Mouse (Mus musculus) heart, postnatal 36 days (tissue): ENCODE measurements around the gene Ltv1. TPM values are rescaled to one million over a fixed set of nuclear protein-coding genes. Genes with fewer than 3 reads are reported as not detected.

ENCODE experiments used
- DNase-seq, 2 experiments: peaks; one replicate each; pipeline ENCODE4 v3.0.0; 2021 to 2022
- intact Hi-C: fragments of 180-260 bp; cut with DNase I; formaldehyde crosslinking; loops from one replicate; pipeline ENCODE4 v1.15.1; 2025
- total RNA-seq, 2 experiments: library from RNA; stranded (reverse); gene quantifications; 2 replicates each; pipeline ENCODE4 v1.2.3; 2021

The Ltv1 gene
- 10 to 100 TPM; 19.3 to 26.7 TPM for total RNA-seq

- intact Hi-C loops: loop anchor here (5.0 kb wide), 2 partner anchors 186 to 779 kb away; partner anchors contain the start of gene Sf3b5
- DNase-seq: peak; percentile 95
These were observed at the start of gene Ltv1 for GRCm38 (mm10) chr10:13192731-13193351. Gene Ltv1, minus strand, starts transcription at chr10:13193168.

GRCm38 (mm10) chr10:13240431-13240830, 47.5 kb upstream of the Ltv1 start:
- intact Hi-C loops: no loop called here
- no peak for DNase-seq

- DNase-seq: no peak
- intact Hi-C loops: no loop called here
These were observed 45.2 kb upstream of the Ltv1 start for GRCm38 (mm10) chr10:13238188-13238587.

GRCm38 (mm10) chr10:13236866-13237265, 43.9 kb upstream of the Ltv1 start:
- DNase-seq: no peak
- intact Hi-C loops: no loop called here

- DNase-seq: no peak
- intact Hi-C loops: no loop called here
These were observed 41.5 kb upstream of the Ltv1 start for GRCm38 (mm10) chr10:13234503-13234902.

- no peak for DNase-seq
- intact Hi-C loops: no loop called here
These were observed 41.0 kb upstream of the Ltv1 start for GRCm38 (mm10) chr10:13233941-13234340.

GRCm38 (mm10) chr10:13233143-13233622, 40.2 kb upstream of the Ltv1 start:
- intact Hi-C loops: no loop called here
- DNase-seq: no peak

- no peak for DNase-seq
- intact Hi-C loops: no loop called here
These were observed 39.6 kb upstream of the Ltv1 start for GRCm38 (mm10) chr10:13232443-13233142.

GRCm38 (mm10) chr10:13230716-13231115, 37.7 kb upstream of the Ltv1 start:
- intact Hi-C loops: no loop called here
- no peak for DNase-seq

- DNase-seq: no peak
- intact Hi-C loops: no loop called here
These were observed 32.6 kb upstream of the Ltv1 start for GRCm38 (mm10) chr10:13225377-13226063.

GRCm38 (mm10) chr10:13222135-13222534, 29.2 kb upstream of the Ltv1 start:
- no peak for DNase-seq
- intact Hi-C loops: no loop called here

GRCm38 (mm10) chr10:13220061-13220460, 27.1 kb upstream of the Ltv1 start:
- DNase-seq: no peak
- intact Hi-C loops: no loop called here

GRCm38 (mm10) chr10:13213956-13214355, 21.0 kb upstream of the Ltv1 start:
- intact Hi-C loops: no loop called here
- DNase-seq: no peak

- intact Hi-C loops: no loop called here
- no peak for DNase-seq
These were observed 19.9 kb upstream of the Ltv1 start for GRCm38 (mm10) chr10:13212829-13213228.

- intact Hi-C loops: no loop called here
- no peak for DNase-seq
These were observed 19.4 kb upstream of the Ltv1 start for GRCm38 (mm10) chr10:13212326-13212725.

- intact Hi-C loops: no loop called here
- no peak for DNase-seq
These were observed 17.1 kb upstream of the Ltv1 start for GRCm38 (mm10) chr10:13209930-13210637.

GRCm38 (mm10) chr10:13209506-13209905, 16.5 kb upstream of the Ltv1 start:
- intact Hi-C loops: no loop called here
- DNase-seq: no peak

GRCm38 (mm10) chr10:13209061-13209460, 16.1 kb upstream of the Ltv1 start:
- intact Hi-C loops: no loop called here
- no peak for DNase-seq

- DNase-seq: no peak
These were observed 8.8 kb upstream of the Ltv1 start for GRCm38 (mm10) chr10:13201741-13202293.

GRCm38 (mm10) chr10:13200862-13201261, 7.9 kb upstream of the Ltv1 start:
- intact Hi-C loops: no loop called here
- DNase-seq: no peak

More at GRCm38 (mm10) chr10:13201741-13202293, 8.8 kb upstream of the Ltv1 start:
- intact Hi-C loops: no loop called here

GRCm38 (mm10) chr10:13199234-13199633, 6.3 kb upstream of the Ltv1 start:
- no peak for DNase-seq
- intact Hi-C loops: no loop called here
